Mouse (Mus musculus) granulocyte monocyte progenitor cell, adult 5-6 weeks (primary cell): ENCODE measurements around the gene Cldn34b3. TPM values are rescaled to one million over a fixed set of nuclear protein-coding genes. Genes with fewer than 3 reads are reported as not detected.
"Not testable (repeated sequence)": the region's sequence is repeated elsewhere in the genome, so short reads cannot be mapped to it uniquely, and the experiment has no call there.

Experiments used
- ATAC-seq: replicated peaks from 2 replicates; pipeline ENCODE4 v1.8.0; 2016; ENCODE audit warnings: mild to moderate bottlenecking, moderate TSS enrichment, inconsistent platforms; ENCODE audit not compliant: poor library complexity, severe bottlenecking
- total RNA-seq, 2 experiments: library from RNA; stranded (forward) in 1 of 2; stranded (reverse) in 1 of 2; fragments of 200-712, 200-1000 nt in 1 of 2; fragments of >200 nt in 1 of 2; fragmentation: Nextera tagmentation in 1 of 2; gene quantifications; 2 replicates each; pipeline ENCODE4 v1.2.3; 2014 to 2017

The Cldn34b3 gene
- total RNA-seq (2014; fragmentation: Nextera tagmentation) (not detected in 2 replicates), total RNA-seq (2017) (not detected in 2 replicates)

GRCm38 (mm10) chrX:76264004-76264403, at the start of gene Cldn34b3:
Gene Cldn34b3, plus strand, starts transcription at chrX:76264304.
- ATAC-seq, result not testable (repeated sequence)

Other genes starting within 250 kb of the Cldn34b3 start
- gene Cldn34b4, start 129.0 kb downstream of the Cldn34b3 start, total RNA-seq (2014; fragmentation: Nextera tagmentation), result not detected in 2 replicates
- not detected in 2 replicates for gene Cldn34b4, start 129.0 kb downstream of the Cldn34b3 start, total RNA-seq (2017)